Mouse (Mus musculus): Measurements from ENCODE around the gene Pin4. TPM values are rescaled to one million over a fixed set of nuclear protein-coding genes. Genes with fewer than 3 reads are reported as not detected.

Pin4 gene
- polyA plus RNA-seq, 2 experiments: 45.2 to 59.5 TPM

DNA sequence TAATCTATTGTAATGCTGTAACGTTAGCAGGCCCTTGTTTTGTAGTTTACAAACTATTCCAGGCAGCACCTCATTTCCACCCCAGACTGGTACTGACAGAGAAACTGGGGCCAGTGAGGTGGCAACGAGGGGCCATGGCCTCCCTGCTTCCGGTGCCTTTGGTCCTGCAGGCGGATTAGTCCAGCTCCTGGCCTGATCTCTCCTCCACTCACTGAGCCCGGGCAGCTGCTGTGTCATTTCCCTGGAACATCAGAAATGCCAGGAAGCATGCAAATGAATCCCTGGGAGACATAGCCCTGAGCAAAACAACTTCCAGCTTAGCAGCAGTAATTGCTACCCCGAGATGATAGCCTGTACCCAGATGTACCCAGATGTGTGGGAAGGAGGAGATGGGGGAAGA is 47.7 kb downstream of the Pin4 start:
- Histone ChIP-seq H3K4me2 (ENCODE audit: low read depth) (no peak overlapping the region), H3K36me3 (replicated peaks; ENCODE audit: control insufficient read depth, insufficient read depth, low read depth) (no peaks in the 10 kb centered on the region), H3K4me1 (replicated peaks; ENCODE audit: control insufficient read depth in 2 of 2, insufficient read depth in 2 of 2, low read length in 1 of 2) (peaks cover 2 to 9% of the 10 kb centered on the region in 2 experiments; a peak in 2 of 4 replicates), H3K27me3 (ENCODE audit: control insufficient read depth, insufficient read depth, low read length) (no peaks in the 10 kb centered on the region), H3K9ac (replicated peaks) (no peak overlapping the region), H3K27ac (no peak overlapping the region), H3K9me3 (ENCODE audit: control insufficient read depth, low read length) (no peaks in the 10 kb centered on the region), H3K4me3 (ENCODE audit: insufficient read depth in 1 of 2, low read depth in 2 of 2, low read length in 2 of 2) (no peak overlapping the region)
- DNase-seq (ENCODE audit: low read depth in 3 of 3, low spot score in 3 of 3): no peak
- no peak for ATAC-seq (ENCODE audit: insufficient read depth)
- 46% methylated on average over 6 of the region's 6 CpGs for WGBS (ENCODE audit: insufficient replicate concordance)
- TF ChIP-seq EP300 (IDR thresholded peaks at IDR 0.05; ENCODE audit: low read depth) (no peak), CTCF (IDR thresholded peaks at IDR 0.05; ENCODE audit: low read depth) (no peak)

DNA sequence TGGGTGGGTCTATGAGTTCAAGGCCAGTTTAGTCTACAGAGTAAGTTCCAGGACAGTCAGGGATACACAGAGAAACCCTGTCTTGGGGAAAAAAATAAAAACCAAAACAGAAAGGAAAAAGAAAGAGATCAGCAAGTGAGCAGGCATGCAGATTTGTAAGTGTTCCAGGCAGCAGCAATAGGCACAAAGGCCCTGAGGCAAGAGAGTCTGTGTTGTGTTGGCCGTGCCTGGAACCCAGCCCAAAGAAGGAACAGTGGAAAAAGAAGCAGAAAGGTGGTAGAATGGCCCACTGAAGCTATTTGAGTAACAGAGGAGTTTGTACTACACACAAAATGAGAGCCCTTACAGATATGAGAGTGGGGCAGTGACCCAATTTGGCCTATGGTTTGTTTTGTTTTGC is 50.5 kb downstream of the Pin4 start:
- Histone ChIP-seq H3K36me3 (replicated peaks; ENCODE audit: control insufficient read depth, insufficient read depth, low read depth) (no peaks in the 10 kb centered on the region), H3K4me2 (ENCODE audit: low read depth) (no peak overlapping the region), H3K4me1 (replicated peaks; ENCODE audit: control insufficient read depth in 2 of 2, insufficient read depth in 2 of 2, low read length in 1 of 2) (peaks cover 2 to 9% of the 10 kb centered on the region in 2 experiments; a peak in 2 of 4 replicates), H3K4me3 (ENCODE audit: insufficient read depth in 1 of 2, low read depth in 2 of 2, low read length in 2 of 2) (no peak overlapping the region), H3K27ac (no peak overlapping the region), H3K9ac (replicated peaks) (no peak overlapping the region), H3K9me3 (ENCODE audit: control insufficient read depth, low read length) (no peaks in the 10 kb centered on the region), H3K27me3 (ENCODE audit: control insufficient read depth, insufficient read depth, low read length) (no peaks in the 10 kb centered on the region)
- ATAC-seq (ENCODE audit: insufficient read depth) (no peak), DNase-seq (ENCODE audit: low read depth in 3 of 3, low spot score in 3 of 3) (no peak)
- no peak for TF ChIP-seq CTCF (IDR thresholded peaks at IDR 0.05; ENCODE audit: low read depth)
- TF ChIP-seq EP300 (IDR thresholded peaks at IDR 0.05; ENCODE audit: low read depth): no peak
- 62% methylated on average over 1 of the region's 1 CpGs for WGBS (ENCODE audit: insufficient replicate concordance)

DNA sequence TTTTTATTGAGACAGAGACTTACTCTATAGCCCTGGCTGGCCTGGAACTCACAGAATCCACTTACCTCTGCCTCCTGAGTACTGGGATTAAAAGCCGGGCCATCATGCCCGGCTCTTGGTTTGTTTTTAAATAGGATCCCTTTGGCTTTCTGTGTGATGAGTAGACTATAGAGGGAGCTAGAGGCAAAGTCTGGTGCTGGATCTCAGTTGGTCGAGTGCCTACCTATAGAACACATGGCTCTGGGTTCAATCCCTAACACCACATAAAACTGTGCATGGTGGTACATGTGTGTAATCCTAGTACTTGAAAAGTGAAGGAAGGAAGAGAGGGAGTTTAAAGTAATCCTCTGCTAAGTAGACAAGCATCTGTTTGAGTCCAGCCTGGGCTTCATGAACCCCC is 50.9 kb downstream of the Pin4 start:
- no peak overlapping the region for H3K9ac ChIP-seq (replicated peaks)
- H3K4me3 ChIP-seq (ENCODE audit: insufficient read depth in 1 of 2, low read depth in 2 of 2, low read length in 2 of 2): no peak overlapping the region
- DNase-seq (ENCODE audit: low read depth in 3 of 3, low spot score in 3 of 3): no peak
- WGBS (ENCODE audit: insufficient replicate concordance): 46% methylated on average over 3 of the region's 3 CpGs
- H3K4me2 ChIP-seq (ENCODE audit: low read depth): no peak overlapping the region
- no peaks in the 10 kb centered on the region for H3K36me3 ChIP-seq (replicated peaks; ENCODE audit: control insufficient read depth, insufficient read depth, low read depth)
- H3K4me1 ChIP-seq (replicated peaks; ENCODE audit: control insufficient read depth in 2 of 2, insufficient read depth in 2 of 2, low read length in 1 of 2): peaks cover 2 to 9% of the 10 kb centered on the region in 2 experiments; a peak in 2 of 4 replicates
- H3K27me3 ChIP-seq (ENCODE audit: control insufficient read depth, insufficient read depth, low read length): no peaks in the 10 kb centered on the region
- H3K9me3 ChIP-seq (ENCODE audit: control insufficient read depth, low read length): no peaks in the 10 kb centered on the region
- ATAC-seq (ENCODE audit: insufficient read depth): no peak
- 0 out of 2 replicates have a peak overlapping the region, but pooled peaks have one; percentile 22 for H3K27ac ChIP-seq
- TF ChIP-seq EP300 (IDR thresholded peaks at IDR 0.05; ENCODE audit: low read depth) (no peak), CTCF (IDR thresholded peaks at IDR 0.05; ENCODE audit: low read depth) (peak; percentile 18; the same call in 1 of the 2 replicates)

DNA sequence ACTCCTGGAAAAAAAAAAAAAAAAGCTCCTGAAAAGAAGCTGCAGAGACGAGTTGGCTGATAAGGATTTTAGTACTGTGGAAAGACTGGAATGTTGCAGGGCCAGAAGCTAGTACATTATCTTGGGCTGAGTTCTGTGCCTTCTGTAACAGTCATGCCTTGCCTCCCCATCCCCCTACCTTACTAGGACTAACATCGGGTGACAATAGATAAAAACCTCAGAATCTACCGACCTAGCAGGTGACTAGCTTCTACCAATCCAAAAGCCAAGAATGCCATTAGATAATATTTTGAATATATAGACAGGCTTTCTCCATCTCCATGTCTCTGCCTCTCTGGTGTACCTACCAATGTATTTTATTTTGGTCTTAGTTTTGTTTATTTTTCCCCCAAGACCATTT is 51.7 kb downstream of the Pin4 start:
- TF ChIP-seq EP300 (IDR thresholded peaks at IDR 0.05; ENCODE audit: low read depth) (peak; percentile 53), CTCF (IDR thresholded peaks at IDR 0.05; ENCODE audit: low read depth) (no peak)
- Histone ChIP-seq H3K4me1 (replicated peaks; ENCODE audit: control insufficient read depth in 2 of 2, insufficient read depth in 2 of 2, low read length in 1 of 2) (peaks cover 2 to 9% of the 10 kb centered on the region in 2 experiments; a peak in 2 of 4 replicates), H3K4me2 (ENCODE audit: low read depth) (no peak overlapping the region), H3K9me3 (ENCODE audit: control insufficient read depth, low read length) (no peaks in the 10 kb centered on the region), H3K27ac (no peak overlapping the region), H3K4me3 (ENCODE audit: insufficient read depth in 1 of 2, low read depth in 2 of 2, low read length in 2 of 2) (no peak overlapping the region), H3K36me3 (replicated peaks; ENCODE audit: control insufficient read depth, insufficient read depth, low read depth) (no peaks in the 10 kb centered on the region), H3K27me3 (ENCODE audit: control insufficient read depth, insufficient read depth, low read length) (no peaks in the 10 kb centered on the region), H3K9ac (replicated peaks) (no peak overlapping the region)
- 23% methylated on average over 3 of the region's 3 CpGs for WGBS (ENCODE audit: insufficient replicate concordance)
- ATAC-seq (ENCODE audit: insufficient read depth) (peak; percentile 85), DNase-seq (ENCODE audit: low read depth in 3 of 3, low spot score in 3 of 3) (peak in 2 of 3 experiments; percentile 36 to 42)

DNA sequence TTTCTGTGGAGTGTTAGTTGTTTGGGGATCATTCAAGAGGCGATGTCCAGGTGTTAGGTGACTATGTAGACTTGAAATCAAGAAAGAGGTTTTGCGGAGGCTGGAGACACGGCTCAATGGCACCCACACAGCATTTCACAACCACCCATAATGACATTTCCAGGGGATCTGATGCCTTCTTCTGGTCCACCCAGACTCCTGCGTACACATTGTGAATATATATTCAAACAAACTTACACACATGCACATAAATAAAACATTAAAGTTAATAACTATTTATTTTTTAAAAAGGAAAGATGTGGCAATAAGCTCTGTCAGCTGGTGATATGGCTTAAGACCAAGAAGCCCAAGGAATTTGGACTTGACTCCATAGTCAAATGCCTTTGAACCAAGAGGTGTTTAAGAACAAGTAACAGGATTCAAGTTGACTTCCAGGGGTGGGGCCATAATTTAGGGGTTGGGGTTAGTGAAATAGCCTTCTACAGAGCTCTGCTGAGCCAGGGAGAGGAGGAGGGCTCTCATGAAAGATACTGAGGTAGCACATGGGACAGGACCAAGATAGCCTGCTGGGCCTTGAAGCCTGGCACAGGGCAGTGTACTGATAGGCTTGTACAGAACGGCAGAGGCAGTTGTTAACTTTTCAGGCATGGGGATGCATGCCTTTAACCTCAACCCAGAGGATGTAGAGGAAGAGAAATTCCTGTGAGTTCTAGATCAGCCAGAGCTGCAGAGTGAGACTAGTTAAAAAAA is 56.5 kb downstream of the Pin4 start:
- H3K9me3 ChIP-seq (ENCODE audit: control insufficient read depth, low read length): no peaks in the 10 kb centered on the region
- no peak overlapping the region for H3K27ac ChIP-seq
- no peaks in the 10 kb centered on the region for H3K27me3 ChIP-seq (ENCODE audit: control insufficient read depth, insufficient read depth, low read length)
- no peak for ATAC-seq (ENCODE audit: insufficient read depth)
- TF ChIP-seq CTCF (IDR thresholded peaks at IDR 0.05; ENCODE audit: low read depth) (no peak), EP300 (IDR thresholded peaks at IDR 0.05; ENCODE audit: low read depth) (no peak)
- WGBS (ENCODE audit: insufficient replicate concordance): 66% methylated on average over 5 of the region's 5 CpGs
- H3K4me3 ChIP-seq (ENCODE audit: insufficient read depth in 1 of 2, low read depth in 2 of 2, low read length in 2 of 2): no peak overlapping the region
- H3K4me2 ChIP-seq (ENCODE audit: low read depth): no peak overlapping the region
- no peak for DNase-seq (ENCODE audit: low read depth in 3 of 3, low spot score in 3 of 3)
- H3K9ac ChIP-seq (replicated peaks): no peak overlapping the region
- peaks cover 0 to 4% of the 10 kb centered on the region in 2 experiments; a peak in 2 of 4 replicates for H3K4me1 ChIP-seq (replicated peaks; ENCODE audit: control insufficient read depth in 2 of 2, insufficient read depth in 2 of 2, low read length in 1 of 2)
- no peaks in the 10 kb centered on the region for H3K36me3 ChIP-seq (replicated peaks; ENCODE audit: control insufficient read depth, insufficient read depth, low read depth)

Other genes starting within 250 kb of the Pin4 start
- gene Rtl5, start 48.1 kb upstream of the Pin4 start, polyA plus RNA-seq (2012; rRNA removed): 1.1 and 1.3 TPM in 2 replicates
- 0.04 and 0.15 TPM in 2 replicates for gene Rtl5, start 48.1 kb upstream of the Pin4 start, polyA plus RNA-seq (2014; fragmentation: Nextera tagmentation; extraction: Ambion mirVana)
- gene Ercc6l, start 37.6 kb downstream of the Pin4 start, polyA plus RNA-seq (2012; rRNA removed): 3.1 and 5.3 TPM in 2 replicates
- 11.1 and 14.7 TPM in 2 replicates for gene Ercc6l, start 37.6 kb downstream of the Pin4 start, polyA plus RNA-seq (2014; fragmentation: Nextera tagmentation; extraction: Ambion mirVana)
- 594 and 1,018 TPM in 2 replicates for gene Rps4x, start 69.9 kb downstream of the Pin4 start, polyA plus RNA-seq (2012; rRNA removed)
- 625 and 638 TPM in 2 replicates for gene Rps4x, start 69.9 kb downstream of the Pin4 start, polyA plus RNA-seq (2014; fragmentation: Nextera tagmentation; extraction: Ambion mirVana)
- gene Cited1, start 132.7 kb downstream of the Pin4 start, polyA plus RNA-seq (2012; rRNA removed): 45.2 and 69.2 TPM in 2 replicates
- gene Cited1, start 132.7 kb downstream of the Pin4 start, polyA plus RNA-seq (2014; fragmentation: Nextera tagmentation; extraction: Ambion mirVana): 61.0 and 69.3 TPM in 2 replicates

Data from liver, embryonic 14.5 days (tissue).